Mouse (Mus musculus): Measurements from ENCODE around the gene Hfe. TPM values are rescaled to one million over a fixed set of nuclear protein-coding genes. Genes with fewer than 3 reads are reported as not detected.
A peak's percentile ranks its signal among the peaks of the same experiment; 100 is the strongest.
"Not testable (repeated sequence)": the region's sequence is repeated elsewhere in the genome, so short reads cannot be mapped to it uniquely, and the experiment has no call there.

The Hfe gene
- polyA plus RNA-seq, 2 experiments, result 4.5 to 10.5 TPM

GRCm38 (mm10) chr13:23751478-23751956, 40.9 kb upstream of the Hfe start:
- TF ChIP-seq POLR2A (IDR thresholded peaks at IDR 0.05; ENCODE audit: borderline replicate concordance, extremely low read depth, insufficient read depth, insufficient read length), result no peak
- no peak for ATAC-seq (ENCODE audit: low FRiP score, low read depth)
- WGBS, result 1% methylated on average over 11 of the region's 11 CpGs
- Histone ChIP-seq H3K4me2 (replicated peaks; ENCODE audit: low read depth, low read length, severe bottlenecking) (peak overlapping the region; percentile 55), H3K36me3 (ENCODE audit: control insufficient read depth, insufficient read depth, low read length) (no peaks in the 10 kb centered on the region), H3K9me3 (ENCODE audit: control insufficient read depth, low read length) (no peaks in the 10 kb centered on the region), H3K4me1 (ENCODE audit: control insufficient read depth, insufficient read depth, low read length) (peaks cover 12% of the 10 kb centered on the region; the same call in 1 of the 2 replicates), H3K4me3 (replicated peaks; ENCODE audit: low read length) (peak overlapping the region; percentile 42), H3K27me3 (ENCODE audit: control insufficient read depth, insufficient read depth, low read length) (no peaks in the 10 kb centered on the region), H3K27ac (replicated peaks; ENCODE audit: low read depth, low read length) (peak overlapping the region; percentile 93), H3K9ac (ENCODE audit: low read depth, low read length, severe bottlenecking) (peak overlapping the region; percentile 61)
- peak; percentile 53 for DNase-seq (ENCODE audit: low spot score)

- peak within 1 kb of the TSS; percentile 42 for H3K4me3 ChIP-seq (replicated peaks; ENCODE audit: low read length)
- not testable (repeated sequence) for H3K36me3 ChIP-seq (ENCODE audit: control insufficient read depth, insufficient read depth, low read length); H3K27me3 ChIP-seq (ENCODE audit: control insufficient read depth, insufficient read depth, low read length); H3K9me3 ChIP-seq (ENCODE audit: control insufficient read depth, low read length)
- WGBS, result under 1% methylated on average over 25 of the region's 47 CpGs
- H3K4me2 ChIP-seq (replicated peaks; ENCODE audit: low read depth, low read length, severe bottlenecking), result peak within 1 kb of the TSS; percentile 55
- peaks cover 12% of the 10 kb centered on the region; the same call in 1 of the 2 replicates for H3K4me1 ChIP-seq (ENCODE audit: control insufficient read depth, insufficient read depth, low read length)
- DNase-seq (ENCODE audit: low spot score) (peak; percentile 90), ATAC-seq (ENCODE audit: low FRiP score, low read depth) (peak; percentile 60)
- TF ChIP-seq POLR2A (IDR thresholded peaks at IDR 0.05; ENCODE audit: borderline replicate concordance, extremely low read depth, insufficient read depth, insufficient read length), result peak; percentile 78; the same call in 1 of the 2 replicates
- peak within 1 kb of the TSS; percentile 61 for H3K9ac ChIP-seq (ENCODE audit: low read depth, low read length, severe bottlenecking)
- H3K27ac ChIP-seq (replicated peaks; ENCODE audit: low read depth, low read length), result peak within 1 kb of the TSS; percentile 93
Observed at GRCm38 (mm10) chr13:23750839-23751477, 40.3 kb upstream of the Hfe start, which contains the start of gene Hist1h2ab. TSS of gene Hist1h2ab (plus strand) at chr13:23751126.

- Histone ChIP-seq H3K4me3 (replicated peaks; ENCODE audit: low read length) (no peak overlapping the region), H3K27ac (replicated peaks; ENCODE audit: low read depth, low read length) (peak overlapping the region; percentile 93), H3K9ac (ENCODE audit: low read depth, low read length, severe bottlenecking) (no peak overlapping the region), H3K4me2 (replicated peaks; ENCODE audit: low read depth, low read length, severe bottlenecking) (no peak overlapping the region), H3K9me3 (ENCODE audit: control insufficient read depth, low read length) (no peaks in the 10 kb centered on the region), H3K27me3 (ENCODE audit: control insufficient read depth, insufficient read depth, low read length) (no peaks in the 10 kb centered on the region), H3K36me3 (ENCODE audit: control insufficient read depth, insufficient read depth, low read length) (no peaks in the 10 kb centered on the region), H3K4me1 (ENCODE audit: control insufficient read depth, insufficient read depth, low read length) (peaks cover 12% of the 10 kb centered on the region; the same call in 1 of the 2 replicates)
- no peak for ATAC-seq (ENCODE audit: low FRiP score, low read depth)
- DNase-seq (ENCODE audit: low spot score), result no peak
- WGBS, result 88% methylated on average over 5 of the region's 5 CpGs
- TF ChIP-seq POLR2A (IDR thresholded peaks at IDR 0.05; ENCODE audit: borderline replicate concordance, extremely low read depth, insufficient read depth, insufficient read length), result no peak
Observed at GRCm38 (mm10) chr13:23749563-23750121, 39.0 kb upstream of the Hfe start.

- DNase-seq (ENCODE audit: low spot score), result no peak
- 11% methylated on average over 4 of the region's 4 CpGs for WGBS
- Histone ChIP-seq H3K9ac (ENCODE audit: low read depth, low read length, severe bottlenecking) (no peak overlapping the region), H3K36me3 (ENCODE audit: control insufficient read depth, insufficient read depth, low read length) (no peaks in the 10 kb centered on the region), H3K4me2 (replicated peaks; ENCODE audit: low read depth, low read length, severe bottlenecking) (peak overlapping the region; percentile 54; the same call in 1 of the 2 replicates), H3K9me3 (ENCODE audit: control insufficient read depth, low read length) (no peaks in the 10 kb centered on the region), H3K4me3 (replicated peaks; ENCODE audit: low read length) (peak overlapping the region; percentile 42; the same call in 1 of the 2 replicates), H3K27ac (replicated peaks; ENCODE audit: low read depth, low read length) (peak overlapping the region; percentile 96), H3K27me3 (ENCODE audit: control insufficient read depth, insufficient read depth, low read length) (no peaks in the 10 kb centered on the region), H3K4me1 (ENCODE audit: control insufficient read depth, insufficient read depth, low read length) (peaks cover 12% of the 10 kb centered on the region; the same call in 1 of the 2 replicates)
- ATAC-seq (ENCODE audit: low FRiP score, low read depth), result no peak
- no peak for TF ChIP-seq POLR2A (IDR thresholded peaks at IDR 0.05; ENCODE audit: borderline replicate concordance, extremely low read depth, insufficient read depth, insufficient read length)
Observed at GRCm38 (mm10) chr13:23747892-23748288, 37.2 kb upstream of the Hfe start.

- whole genome bisulfite sequencing, result 4% methylated on average over 9 of the region's 13 CpGs
- peak; percentile 28 for DNase-seq (ENCODE audit: low spot score)
Observed at GRCm38 (mm10) chr13:23747081-23747891, 36.6 kb upstream of the Hfe start.

More at GRCm38 (mm10) chr13:23747081-23747891, 36.6 kb upstream of the Hfe start:
- H3K36me3 ChIP-seq (ENCODE audit: control insufficient read depth, insufficient read depth, low read length), result no peaks in the 10 kb centered on the region
- 0 out of 2 replicates have a peak, but pooled peaks cover 11% of the 10 kb centered on the region for H3K4me1 ChIP-seq (ENCODE audit: control insufficient read depth, insufficient read depth, low read length)
- 0 out of 2 replicates have a peak, but pooled peaks have one; percentile 12 for TF ChIP-seq POLR2A (IDR thresholded peaks at IDR 0.05; ENCODE audit: borderline replicate concordance, extremely low read depth, insufficient read depth, insufficient read length)
- peak overlapping the region; percentile 54 for H3K4me2 ChIP-seq (replicated peaks; ENCODE audit: low read depth, low read length, severe bottlenecking)
- peak overlapping the region; percentile 52 for H3K9ac ChIP-seq (ENCODE audit: low read depth, low read length, severe bottlenecking)
- no peaks in the 10 kb centered on the region for H3K27me3 ChIP-seq (ENCODE audit: control insufficient read depth, insufficient read depth, low read length)
- 0 out of 2 replicates have a peak, but pooled peaks have one; percentile 0 for ATAC-seq (ENCODE audit: low FRiP score, low read depth)
- H3K9me3 ChIP-seq (ENCODE audit: control insufficient read depth, low read length), result no peaks in the 10 kb centered on the region
- H3K27ac ChIP-seq (replicated peaks; ENCODE audit: low read depth, low read length), result peak overlapping the region; percentile 96
- peak overlapping the region; percentile 42 for H3K4me3 ChIP-seq (replicated peaks; ENCODE audit: low read length)

Data from limb, embryonic 14.5 days (tissue).